Mouse (Mus musculus): ENCODE measurements at regions not wholly inside any gene's neighbourhood (a gene's known extent, or its start where the extent isn't known, plus 50 kb on each side); places are given as distances from the start of the nearest gene placed in this dataset.

DNA sequence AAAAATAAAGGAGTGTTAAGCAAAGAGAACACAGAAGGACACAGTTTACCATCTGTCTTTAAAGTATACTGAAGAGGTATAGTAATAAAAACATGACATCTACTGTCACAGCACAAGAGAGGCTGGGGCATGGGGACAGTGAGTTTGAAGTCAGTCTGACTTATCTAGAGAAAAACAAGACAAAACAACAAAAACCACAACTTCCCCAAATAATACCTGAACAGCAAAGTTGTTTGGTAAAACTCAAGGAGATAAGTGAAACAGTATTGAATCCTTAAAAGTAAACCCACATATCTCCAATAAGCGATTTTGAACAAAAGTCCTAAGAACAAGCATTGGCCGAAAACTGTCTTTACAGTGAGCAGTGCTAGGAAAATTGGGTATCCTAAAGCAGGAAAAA is 336.1 kb downstream of the Adcyap1 start:
- TF ChIP-seq CTCF (IDR thresholded peaks at IDR 0.05; ENCODE audit: borderline replicate concordance, extremely low read depth, insufficient read depth, insufficient read length), result no peak
- TF ChIP-seq POLR2A (IDR thresholded peaks at IDR 0.05; ENCODE audit: borderline replicate concordance, extremely low read depth, insufficient read depth, insufficient read length, poor library complexity, severe bottlenecking), result no peak
- DNase-seq (ENCODE audit: low read depth), result no peak

- no peak for TF ChIP-seq POLR2A (IDR thresholded peaks at IDR 0.05; ENCODE audit: borderline replicate concordance, extremely low read depth, insufficient read depth, insufficient read length, poor library complexity, severe bottlenecking)
- DNase-seq (ENCODE audit: low read depth), result no peak
Observed at GRCm38 (mm10) chr17:93535751-93536150, 336.9 kb downstream of the Adcyap1 start.

DNA sequence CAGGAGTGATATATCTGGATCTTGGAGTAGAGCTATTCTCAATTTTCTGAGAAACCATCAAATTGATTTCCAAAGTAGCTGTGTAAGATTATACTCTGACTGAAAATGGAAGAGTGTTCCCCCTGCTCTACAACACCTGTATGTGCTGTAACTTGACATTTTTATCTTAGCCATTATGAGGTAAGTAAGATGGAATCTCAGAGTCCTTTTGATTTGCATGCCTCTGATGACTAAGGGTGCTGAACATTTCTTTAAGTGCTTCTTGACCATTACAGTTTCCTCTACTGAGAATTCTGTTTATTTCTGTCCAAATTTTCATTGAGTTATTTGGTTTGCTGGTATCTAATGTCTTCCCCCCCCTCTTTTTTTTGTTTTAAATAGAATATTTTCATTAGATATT is 343.0 kb downstream of the Adcyap1 start:
- no peak for DNase-seq (ENCODE audit: low read depth)
- TF ChIP-seq POLR2A (IDR thresholded peaks at IDR 0.05; ENCODE audit: borderline replicate concordance, extremely low read depth, insufficient read depth, insufficient read length, poor library complexity, severe bottlenecking) (no peak), CTCF (IDR thresholded peaks at IDR 0.05; ENCODE audit: borderline replicate concordance, extremely low read depth, insufficient read depth, insufficient read length) (no peak)

GRCm38 (mm10) chr17:93550339-93550738 is 351.5 kb downstream of the Adcyap1 start:
- DNase-seq (ENCODE audit: low read depth), result no peak
- no peak for TF ChIP-seq CTCF (IDR thresholded peaks at IDR 0.05; ENCODE audit: borderline replicate concordance, extremely low read depth, insufficient read depth, insufficient read length)
- no peak for TF ChIP-seq POLR2A (IDR thresholded peaks at IDR 0.05; ENCODE audit: borderline replicate concordance, extremely low read depth, insufficient read depth, insufficient read length, poor library complexity, severe bottlenecking)

GRCm38 (mm10) chr17:93555872-93556271 is 357.1 kb downstream of the Adcyap1 start:
- DNase-seq (ENCODE audit: low read depth), result no peak
- TF ChIP-seq POLR2A (IDR thresholded peaks at IDR 0.05; ENCODE audit: borderline replicate concordance, extremely low read depth, insufficient read depth, insufficient read length, poor library complexity, severe bottlenecking) (no peak), CTCF (IDR thresholded peaks at IDR 0.05; ENCODE audit: borderline replicate concordance, extremely low read depth, insufficient read depth, insufficient read length) (no peak)

- TF ChIP-seq POLR2A (IDR thresholded peaks at IDR 0.05; ENCODE audit: borderline replicate concordance, extremely low read depth, insufficient read depth, insufficient read length, poor library complexity, severe bottlenecking) (no peak), CTCF (IDR thresholded peaks at IDR 0.05; ENCODE audit: borderline replicate concordance, extremely low read depth, insufficient read depth, insufficient read length) (no peak)
- peak; percentile 8 for DNase-seq (ENCODE audit: low read depth)
Observed at GRCm38 (mm10) chr17:93563277-93563772, 364.5 kb downstream of the Adcyap1 start.

GRCm38 (mm10) chr17:93579981-93580380 is 381.2 kb downstream of the Adcyap1 start:
- no peak for TF ChIP-seq CTCF (IDR thresholded peaks at IDR 0.05; ENCODE audit: borderline replicate concordance, extremely low read depth, insufficient read depth, insufficient read length)
- TF ChIP-seq POLR2A (IDR thresholded peaks at IDR 0.05; ENCODE audit: borderline replicate concordance, extremely low read depth, insufficient read depth, insufficient read length, poor library complexity, severe bottlenecking), result no peak
- peak; percentile 8 for DNase-seq (ENCODE audit: low read depth)

- DNase-seq (ENCODE audit: low read depth), result no peak
- TF ChIP-seq POLR2A (IDR thresholded peaks at IDR 0.05; ENCODE audit: borderline replicate concordance, extremely low read depth, insufficient read depth, insufficient read length, poor library complexity, severe bottlenecking), result no peak
- no peak for TF ChIP-seq CTCF (IDR thresholded peaks at IDR 0.05; ENCODE audit: borderline replicate concordance, extremely low read depth, insufficient read depth, insufficient read length)
Observed at GRCm38 (mm10) chr17:93598181-93598685, 399.4 kb downstream of the Adcyap1 start.

DNA sequence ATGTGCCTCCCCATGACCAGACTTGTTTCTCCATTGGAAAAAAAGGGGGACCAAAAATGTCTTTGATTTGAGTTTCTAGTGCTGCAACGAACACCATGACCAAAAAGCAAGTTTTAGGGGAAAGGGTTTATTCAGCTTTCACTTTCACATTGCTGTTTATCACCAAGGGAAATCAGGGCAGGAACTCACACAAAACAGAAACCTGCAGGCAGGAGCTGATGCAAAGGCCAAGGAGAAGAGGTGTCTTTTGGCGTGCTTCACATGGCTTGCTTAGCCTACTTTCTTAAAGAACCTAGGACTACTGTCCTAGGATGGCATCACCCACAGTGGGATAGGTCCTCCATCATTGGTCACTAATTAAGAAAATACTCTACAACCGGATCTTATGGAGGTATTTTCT is 401.4 kb downstream of the Adcyap1 start:
- DNase-seq (ENCODE audit: low read depth), result no peak
- TF ChIP-seq POLR2A (IDR thresholded peaks at IDR 0.05; ENCODE audit: borderline replicate concordance, extremely low read depth, insufficient read depth, insufficient read length, poor library complexity, severe bottlenecking), result no peak
- TF ChIP-seq CTCF (IDR thresholded peaks at IDR 0.05; ENCODE audit: borderline replicate concordance, extremely low read depth, insufficient read depth, insufficient read length), result no peak

- DNase-seq (ENCODE audit: low read depth), result no peak
- TF ChIP-seq CTCF (IDR thresholded peaks at IDR 0.05; ENCODE audit: borderline replicate concordance, extremely low read depth, insufficient read depth, insufficient read length) (no peak), POLR2A (IDR thresholded peaks at IDR 0.05; ENCODE audit: borderline replicate concordance, extremely low read depth, insufficient read depth, insufficient read length, poor library complexity, severe bottlenecking) (no peak)
Observed at GRCm38 (mm10) chr17:93609261-93609660, 410.4 kb downstream of the Adcyap1 start.

DNA sequence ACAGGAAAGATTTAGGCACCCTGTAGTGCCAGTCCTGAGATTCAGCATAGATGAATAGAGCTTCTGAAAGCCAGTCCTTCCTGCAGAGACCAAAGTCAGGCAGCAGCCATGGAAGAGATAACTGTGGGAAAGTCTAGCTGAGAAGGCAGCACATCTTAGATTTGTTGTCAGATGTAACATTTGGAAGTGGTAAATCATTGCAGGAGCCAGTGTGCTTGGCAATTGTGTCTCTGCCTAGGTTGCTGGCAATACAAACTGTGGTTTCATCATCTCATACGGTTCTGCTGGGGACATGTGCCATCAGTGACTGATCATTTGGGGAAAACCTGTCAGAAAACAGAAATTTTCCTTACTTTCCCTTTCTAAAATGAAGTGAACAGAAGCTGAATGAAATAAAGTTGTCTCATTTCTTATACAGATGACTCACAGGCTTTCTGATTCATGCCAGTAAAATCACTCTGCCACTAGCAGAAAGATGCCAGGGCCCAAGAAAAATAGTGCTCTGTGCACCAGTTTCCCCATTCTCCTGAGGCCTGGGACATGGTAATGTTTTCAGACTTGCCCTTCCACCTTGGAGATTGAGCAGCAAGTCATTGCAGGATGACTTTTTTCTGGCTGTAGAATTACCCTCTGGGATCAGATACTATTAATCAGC is 411.3 kb downstream of the Adcyap1 start:
- TF ChIP-seq CTCF (IDR thresholded peaks at IDR 0.05; ENCODE audit: borderline replicate concordance, extremely low read depth, insufficient read depth, insufficient read length) (no peak), POLR2A (IDR thresholded peaks at IDR 0.05; ENCODE audit: borderline replicate concordance, extremely low read depth, insufficient read depth, insufficient read length, poor library complexity, severe bottlenecking) (no peak)
- peak; percentile 50 for DNase-seq (ENCODE audit: low read depth)

Data from brain, embryonic 14.5 days (tissue).